Mouse (Mus musculus): ENCODE measurements at regions not wholly inside any gene's neighbourhood (a gene's known extent, or its start where the extent isn't known, plus 50 kb on each side); places are given as distances from the start of the nearest gene placed in this dataset.

- TF ChIP-seq CTCF (IDR thresholded peaks at IDR 0.05; ENCODE audit: control insufficient read depth, insufficient read depth, insufficient read length) = no peak
- TF ChIP-seq MYOD1 (IDR thresholded peaks at IDR 0.05; ENCODE audit: control insufficient read depth, insufficient read length, low read depth) = no peak
- no peak for TF ChIP-seq MYOG (IDR thresholded peaks at IDR 0.05; ENCODE audit: control insufficient read depth, extremely low read depth, insufficient read length)
Measured at GRCm38 (mm10) chr12:54414829-54415228, 211.2 kb upstream of the Egln3 start.
